Mouse (Mus musculus) frontal cortex, adult (tissue): ENCODE results near the gene Tex14.
A peak's percentile ranks its signal among the peaks of the same experiment; 100 is the strongest.
"Not testable (repeated sequence)": the region's sequence is repeated elsewhere in the genome, so short reads cannot be mapped to it uniquely, and the experiment has no call there.

ENCODE experiments used
- ATAC-seq: cut with Nextera tagmentation; 2 replicates; pipeline ENCODE4 v1.9.2; 2017; ENCODE audit warnings: mild to moderate bottlenecking, moderate library complexity, mixed read lengths; ENCODE audit not compliant: low TSS enrichment

Tex14 gene

DNA sequence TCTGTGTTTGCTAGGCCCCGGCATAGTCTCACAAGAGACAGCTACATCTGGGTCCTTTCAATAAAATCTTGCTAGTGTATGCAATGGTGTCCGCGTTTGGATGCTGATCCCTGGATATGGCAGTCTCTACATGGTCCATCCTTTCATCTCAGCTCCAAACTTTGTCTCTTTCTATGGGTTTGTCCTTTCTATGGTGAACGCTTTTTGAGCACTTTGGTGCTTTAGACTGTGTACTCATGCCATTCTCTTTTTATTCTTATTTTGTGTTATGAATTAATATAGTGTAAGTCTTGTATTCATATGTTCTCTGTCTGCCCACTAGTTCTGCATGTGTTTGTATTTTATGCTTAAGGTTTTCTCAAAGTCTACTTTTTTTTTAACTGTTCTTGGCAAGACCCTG lies 67.2 kb downstream of the Tex14 start:
- ATAC-seq: not testable (repeated sequence)

DNA sequence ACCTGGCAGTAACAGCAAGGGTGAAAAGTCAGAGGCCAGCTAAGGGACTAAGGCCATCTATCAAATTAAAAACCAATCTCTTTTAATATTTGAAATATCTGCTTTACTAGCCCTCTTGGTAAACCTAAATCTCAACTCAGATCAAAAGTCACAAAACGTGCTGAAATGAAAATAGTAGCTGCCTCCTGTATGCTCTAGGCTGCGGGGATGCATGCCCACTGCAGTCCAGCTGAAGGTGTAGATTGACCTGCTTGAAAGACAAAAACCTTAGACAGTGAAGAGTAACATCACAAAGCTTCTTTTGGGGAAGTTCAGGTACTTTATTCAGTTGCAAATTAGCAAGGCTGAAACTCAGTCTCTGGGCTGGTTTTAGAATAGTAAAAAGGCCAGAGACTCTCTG lies 74.3 kb downstream of the Tex14 start:
- ATAC-seq: not testable (repeated sequence)

GRCm38 (mm10) chr11:87483796-87484326 lies 79.0 kb downstream of the Tex14 start:
- ATAC-seq: no peak

GRCm38 (mm10) chr11:87488948-87489347 lies 84.1 kb downstream of the Tex14 start:
- ATAC-seq: no peak

DNA sequence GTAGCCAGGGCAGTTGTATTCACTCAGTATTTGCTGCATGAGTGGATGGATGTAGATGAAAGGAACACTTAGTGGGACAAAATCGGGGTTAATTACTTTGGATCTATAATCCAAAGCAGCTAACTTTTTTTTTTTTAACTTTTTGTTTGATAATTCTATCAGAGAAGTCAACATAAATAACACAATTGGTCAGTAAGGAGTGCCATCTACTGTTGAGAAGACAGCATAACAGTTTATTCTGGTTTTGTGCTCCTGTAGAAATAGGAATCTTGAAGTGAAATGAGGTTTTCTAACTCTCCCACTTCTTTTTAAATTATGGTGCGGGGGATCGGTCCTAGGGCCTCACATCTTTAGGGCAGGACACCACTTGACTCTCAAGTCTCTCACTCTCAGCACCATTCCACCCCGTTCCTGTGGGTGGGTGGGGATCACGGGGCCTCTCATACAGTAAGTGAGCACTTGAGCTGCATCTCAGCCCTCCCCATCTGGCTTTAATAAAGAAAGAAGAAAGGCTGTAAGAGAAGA lies 99.9 kb downstream of the Tex14 start:
- no peak for ATAC-seq

DNA sequence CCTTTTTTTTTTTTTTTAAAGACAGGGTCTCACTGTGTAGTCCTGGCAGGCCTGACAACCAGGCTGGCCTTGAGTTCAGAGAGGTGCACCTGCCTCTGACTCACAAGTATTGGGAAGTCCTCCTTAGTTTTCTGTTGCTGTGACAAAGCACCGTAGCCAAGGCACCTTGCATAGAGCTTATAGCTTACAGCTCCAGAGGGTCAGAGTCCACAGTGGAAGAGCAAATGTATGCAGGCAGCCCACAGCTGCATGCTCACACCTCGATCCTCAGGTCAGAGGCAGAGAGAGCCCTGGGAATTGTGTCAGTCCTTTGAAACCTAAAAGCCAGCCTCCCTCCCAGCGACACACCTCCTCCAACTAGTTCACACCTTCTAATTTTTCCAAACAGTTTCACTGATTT lies 101.6 kb downstream of the Tex14 start:
- no peak for ATAC-seq

GRCm38 (mm10) chr11:87507043-87507442 lies 102.2 kb downstream of the Tex14 start:
- ATAC-seq: no peak

DNA sequence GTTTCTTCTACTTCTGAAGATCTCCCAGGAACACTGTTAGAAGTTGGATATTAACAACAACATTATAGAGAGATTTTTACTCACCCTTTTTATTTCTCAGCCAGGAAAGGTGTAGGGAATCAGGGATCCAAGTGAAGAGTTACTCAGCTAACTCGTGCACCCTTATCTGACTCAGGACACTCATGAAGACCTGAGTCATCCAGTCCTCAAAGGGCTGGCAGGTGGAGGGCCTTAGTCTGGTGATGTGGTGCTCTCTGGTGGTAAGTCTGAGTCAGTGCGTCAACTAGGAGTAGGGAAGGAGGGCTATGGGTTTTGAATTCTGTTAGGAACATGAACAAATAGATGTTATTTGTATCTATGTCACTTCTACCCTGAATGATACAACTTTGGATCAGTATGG lies 114.4 kb downstream of the Tex14 start:
- peak; percentile 65; the same call in 1 of the 2 replicates for ATAC-seq

- ATAC-seq: no peak
Measured at GRCm38 (mm10) chr11:87523466-87523865, 118.6 kb downstream of the Tex14 start.

DNA sequence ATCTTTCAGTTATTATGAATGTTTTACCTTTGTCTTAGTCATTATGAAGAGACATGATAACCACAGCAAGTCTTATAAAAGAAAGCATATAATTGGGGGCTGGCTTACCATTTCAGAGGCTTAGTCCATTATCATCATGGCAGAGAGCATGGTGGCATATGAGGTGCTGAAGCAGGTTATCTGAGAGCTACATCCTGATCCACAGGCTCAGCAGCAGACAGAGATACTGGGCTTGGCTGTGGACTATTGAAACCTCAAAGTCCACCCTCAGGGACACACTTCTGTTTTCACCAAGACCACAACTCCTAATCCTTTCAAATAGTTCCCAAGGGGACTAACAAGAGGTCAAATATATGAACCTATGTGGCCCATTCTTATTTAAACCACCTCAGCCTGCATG lies 119.1 kb downstream of the Tex14 start:
- ATAC-seq: no peak

DNA sequence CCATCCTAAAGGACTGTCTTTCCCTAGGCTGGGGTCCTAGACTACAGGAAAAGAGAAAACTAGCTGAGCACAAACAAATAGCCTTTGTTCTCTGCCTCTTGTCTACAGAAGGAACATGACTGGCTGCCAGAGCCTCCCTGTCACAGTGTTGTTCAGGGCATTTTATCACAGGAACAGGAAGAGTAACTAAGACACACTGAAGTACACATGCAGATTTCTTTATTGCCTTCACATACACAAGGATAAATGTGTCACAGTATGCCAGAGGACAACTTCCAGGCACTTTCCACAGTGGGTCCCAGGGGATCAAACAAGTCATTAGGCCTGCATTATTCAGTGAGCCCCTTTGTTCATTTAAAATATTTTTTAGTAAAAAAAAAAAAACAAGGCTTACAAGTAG lies 119.9 kb downstream of the Tex14 start:
- no peak for ATAC-seq

GRCm38 (mm10) chr11:87527364-87527763 lies 122.5 kb downstream of the Tex14 start:
- no peak for ATAC-seq

DNA sequence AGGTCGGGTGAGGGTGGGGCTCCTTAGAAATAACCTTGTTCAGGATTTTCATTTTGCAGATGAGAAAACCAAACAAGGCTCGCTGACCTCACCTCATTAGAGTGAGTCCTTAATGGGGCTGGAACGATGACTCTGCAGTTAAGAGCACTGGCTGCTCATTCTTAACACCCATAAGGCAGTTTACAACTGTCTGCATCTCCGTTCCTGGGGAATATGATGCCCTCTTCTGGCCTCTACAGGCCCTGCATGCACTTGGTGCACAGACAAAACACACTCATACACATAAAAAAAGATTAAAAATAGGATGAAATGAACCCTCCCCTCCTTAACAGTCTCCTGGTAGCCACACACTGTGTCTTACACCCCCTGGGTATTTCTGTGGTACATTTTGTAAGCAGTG lies 123.1 kb downstream of the Tex14 start:
- no peak for ATAC-seq

GRCm38 (mm10) chr11:87531695-87532094 lies 126.8 kb downstream of the Tex14 start:
- no peak for ATAC-seq

- no peak for ATAC-seq
Measured at GRCm38 (mm10) chr11:87542285-87542684, 137.4 kb downstream of the Tex14 start.

DNA sequence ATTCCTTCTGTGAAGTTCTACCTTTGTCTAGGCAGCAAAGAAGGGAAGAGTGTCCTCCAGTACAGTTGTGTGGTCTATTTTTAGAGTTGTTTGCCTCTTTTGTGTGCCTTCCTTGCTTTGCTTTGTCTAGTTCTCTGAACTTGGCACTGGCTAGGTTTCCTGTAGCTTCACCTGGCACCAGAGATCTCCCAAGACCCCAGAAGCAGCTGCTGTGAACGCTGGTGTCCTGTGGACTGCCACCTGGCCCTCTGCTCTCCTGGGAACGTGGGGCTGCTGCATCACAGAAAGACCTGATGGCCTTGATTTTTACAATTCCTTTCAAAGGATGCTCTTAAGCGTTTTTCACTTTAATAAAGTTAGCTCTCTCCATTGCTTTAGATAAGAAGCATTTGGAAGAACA lies 138.0 kb downstream of the Tex14 start:
- ATAC-seq: no peak

DNA sequence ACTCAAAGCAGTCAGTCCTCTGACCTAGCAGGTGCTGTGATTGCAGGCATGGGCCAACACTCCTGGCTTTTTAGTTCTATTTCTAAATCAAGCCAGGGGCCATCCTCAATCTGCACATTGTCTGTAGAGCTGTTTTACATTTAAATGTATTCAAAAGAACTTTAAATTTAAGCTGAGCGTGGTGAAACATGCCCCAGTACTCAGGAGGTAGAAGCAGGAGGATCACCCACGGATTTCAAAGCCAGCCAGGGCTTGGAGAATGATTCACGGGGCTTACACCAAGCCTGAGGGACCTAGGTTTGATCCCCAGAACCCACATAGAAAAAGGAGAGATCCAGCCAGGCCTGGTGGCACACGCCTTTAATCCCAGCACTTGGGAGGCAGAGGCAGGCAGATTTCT lies 148.5 kb downstream of the Tex14 start:
- peak; percentile 90 for ATAC-seq

DNA sequence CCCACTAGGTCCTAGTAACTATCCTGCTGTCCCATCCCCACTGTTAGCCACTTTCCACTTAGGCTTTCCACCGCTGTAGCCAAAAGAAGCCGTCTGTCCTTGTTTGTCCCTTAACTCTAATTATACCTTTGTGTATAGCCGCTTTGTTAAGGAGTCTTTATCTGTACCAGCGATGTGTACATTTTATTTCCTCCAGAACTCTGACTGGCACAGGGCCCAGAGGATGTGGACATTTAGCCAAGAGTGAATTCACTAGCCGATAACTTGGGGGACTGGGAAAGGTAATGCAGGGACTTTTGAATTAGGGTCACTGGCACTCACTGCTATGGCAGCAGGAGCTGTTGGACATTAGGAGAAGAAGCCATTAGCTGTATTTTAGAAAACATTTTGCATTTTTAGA lies 149.5 kb downstream of the Tex14 start:
- ATAC-seq: no peak; the same call in 1 of the 2 replicates

GRCm38 (mm10) chr11:87555106-87555703 lies 150.3 kb downstream of the Tex14 start:
- ATAC-seq: no peak

DNA sequence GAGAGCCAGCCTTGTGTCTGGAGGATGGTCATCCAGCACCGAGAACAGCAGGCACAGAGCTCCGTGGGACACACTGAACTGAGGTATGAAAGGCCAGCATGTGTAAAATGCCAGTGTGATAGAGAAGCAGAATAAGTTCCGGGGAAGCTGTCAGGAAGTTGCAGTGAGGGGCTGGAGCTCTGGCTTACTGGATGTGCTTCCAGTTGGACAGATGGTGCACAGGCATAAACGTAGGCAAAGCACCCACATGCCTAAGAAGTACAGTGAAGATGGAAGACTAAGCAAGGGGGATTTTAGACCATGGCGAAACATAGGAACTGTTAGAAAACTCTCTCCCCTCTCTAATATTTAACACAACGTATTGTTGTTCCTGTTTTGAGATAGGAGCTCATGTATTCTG lies 156.3 kb downstream of the Tex14 start:
- peak; percentile 50; the same call in 1 of the 2 replicates for ATAC-seq

GRCm38 (mm10) chr11:87566501-87566900 lies 161.6 kb downstream of the Tex14 start, which contains the start of gene Gm11492:
Gene Gm11492, plus strand, starts transcription at chr11:87566653.
- ATAC-seq: no peak

DNA sequence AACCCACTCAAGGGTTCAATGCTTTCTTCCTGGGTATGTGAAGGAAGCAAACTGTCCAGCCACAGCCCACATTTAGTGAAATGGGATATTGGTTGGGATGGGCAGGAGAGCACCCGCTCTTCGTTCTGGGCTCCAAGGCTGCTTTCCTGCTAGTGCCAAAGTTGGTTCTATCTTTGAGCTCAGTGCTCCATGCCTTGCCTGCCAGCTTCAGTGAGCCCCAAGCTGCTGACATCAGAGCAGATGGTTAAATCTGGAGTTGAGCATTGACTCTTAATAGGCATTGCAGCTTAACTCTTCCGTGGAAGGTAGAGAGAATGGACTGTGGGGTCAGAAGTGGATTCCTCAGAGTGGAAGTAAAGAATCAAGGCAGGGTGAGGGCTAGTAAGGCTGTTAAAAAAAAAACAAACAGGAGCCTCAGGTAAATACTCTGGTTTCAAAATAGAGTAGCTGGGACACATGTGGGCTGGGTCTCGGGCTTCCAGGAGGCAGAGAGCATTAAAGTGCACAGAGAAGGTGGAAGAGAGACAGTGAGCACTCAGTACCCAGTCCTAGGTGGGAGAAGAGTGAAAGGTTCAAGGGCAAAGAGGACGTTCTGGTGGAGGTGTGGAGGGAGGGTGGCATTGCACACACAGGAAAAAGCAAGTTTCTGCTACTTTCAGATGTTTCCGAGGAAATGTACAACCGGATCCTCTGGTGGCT lies 163.5 kb downstream of the Tex14 start, which contains the start of gene Sept4:
Sept4 (plus strand) TSS at position 649 of the 699 bp plus-strand sequence.
- ATAC-seq: peak; percentile 60

DNA sequence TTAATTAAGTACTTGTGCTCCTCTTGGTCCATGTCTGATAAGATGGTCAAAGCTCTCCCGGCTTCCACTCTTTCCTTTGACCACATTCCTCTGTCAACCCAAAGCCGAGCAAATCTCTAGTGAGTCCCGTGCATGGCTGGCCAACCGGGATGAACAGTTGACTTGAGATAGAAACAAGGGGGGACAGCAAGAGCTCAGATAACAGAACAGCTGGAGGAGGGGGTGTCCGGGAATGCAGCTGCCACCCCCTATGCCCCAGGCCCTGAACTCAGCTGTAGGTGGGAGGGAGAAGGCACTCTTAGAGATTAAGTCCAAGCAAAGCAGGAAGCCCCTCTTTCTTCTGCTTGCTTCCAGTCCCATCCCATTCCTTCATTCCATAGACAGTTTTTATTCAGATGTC lies 165.9 kb downstream of the Tex14 start:
- ATAC-seq: no peak
